15 mouse cellular contexts compared by ENCODE assay signal in genomic region chr14:122461500-122461899, GRCm38 (mm10). TPM values are rescaled to one million over a fixed set of nuclear protein-coding genes. Genes with fewer than 3 reads are reported as not detected.
DNase-seq lines count a peak whose midpoint lies in the region; ATAC-seq and TF ChIP-seq lines count a peak whose summit lies in the region.
"Had no signal": no experiment of that assay in that cellular context is flagged by ENCODE, and none has a peak within 500 bp of the region (broad histone marks: within the 10 kb centered on the region; RNA-seq: fewer than 3 reads in every experiment).

No protein-coding gene starts in this region.

- in situ Hi-C loops in ES-E14 (cut with MboI; ENCODE audit: low sequenced_read_pairs in 2 of 2, unreplicated experiment in 2 of 2), result no loop called here

- no peak for DNase-seq in ES-E14 (ENCODE audit: low read depth, low spot score)
- DNase-seq in kidney, adult 11 months, result no peak
- no peak for DNase-seq in thymus, adult 18-20 months
- no peak for DNase-seq in c-Kit-positive CD71-positive TER-119-positive erythroid progenitor cells, embryonic 14.5 days (ENCODE audit: low spot score)
- DNase-seq in cerebellum, postnatal 4 days (ENCODE audit: low spot score in 2 of 2), result no peak
- DNase-seq: heart, adult 18-20 months; kidney, postnatal 25 days; lung, adult 18-20 months; right cerebral cortex, adult 18-20 months had no signal

- H3K36me3 ChIP-seq in ES-E14 (ENCODE audit: control insufficient read depth, insufficient read depth, low read length, poor library complexity, severe bottlenecking), result peaks cover 10% of the 10 kb centered on the region
- no peaks in the 10 kb centered on the region for H3K36me3 ChIP-seq in embryonic facial prominence, embryonic 12.5 days
- no peaks in the 10 kb centered on the region for H3K36me3 ChIP-seq in hindbrain, embryonic 13.5 days
- H3K36me3 ChIP-seq in midbrain, embryonic 12.5 days, result no peaks in the 10 kb centered on the region
- H3K36me3 ChIP-seq: stomach, embryonic 15.5 days had no signal

- H3K27ac ChIP-seq in ES-E14 (ENCODE audit: insufficient read depth, low read depth, low read length, poor library complexity, severe bottlenecking), result no peak overlapping the region
- H3K27ac ChIP-seq in embryonic facial prominence, embryonic 12.5 days, result no peak overlapping the region
- H3K27ac ChIP-seq in hindbrain, embryonic 13.5 days, result peak overlapping the region; percentile 92; the same call in 1 of the 2 replicates
- peak overlapping the region; percentile 96 for H3K27ac ChIP-seq in midbrain, embryonic 12.5 days (replicated peaks)
- H3K27ac ChIP-seq: stomach, embryonic 15.5 days had no signal

- H3K4me3 ChIP-seq in ES-E14 (ENCODE audit: insufficient read depth in 1 of 2, low read depth in 1 of 2, low read length in 2 of 2, poor library complexity in 1 of 2, severe bottlenecking in 1 of 2), result peak overlapping the region; percentile 14 to 98; a peak in 2 of 4 replicates
- peak overlapping the region; percentile 45 for H3K4me3 ChIP-seq in embryonic facial prominence, embryonic 12.5 days
- H3K4me3 ChIP-seq in hindbrain, embryonic 13.5 days, result peak overlapping the region; percentile 54
- H3K4me3 ChIP-seq in midbrain, embryonic 12.5 days, result peak overlapping the region; percentile 66
- H3K4me3 ChIP-seq: stomach, embryonic 15.5 days had no signal

- no peak for ATAC-seq in embryonic facial prominence, embryonic 12.5 days (ENCODE audit: insufficient number of reproducible peaks, insufficient read depth, low FRiP score, low TSS enrichment)
- ATAC-seq in hindbrain, embryonic 13.5 days (ENCODE audit: low FRiP score), result no peak
- no peak for ATAC-seq in midbrain, embryonic 12.5 days (ENCODE audit: low FRiP score, low read depth)
- ATAC-seq: activated CD4-positive, CD25-positive, alpha-beta regulatory T cell, adult 4 months had no signal

- peaks cover 4 to 8% of the 10 kb centered on the region in 2 experiments; a peak in 3 of 4 replicates for H3K4me1 ChIP-seq in ES-E14 (ENCODE audit: control insufficient read depth in 2 of 2, insufficient read depth in 2 of 2, low read length in 2 of 2, poor library complexity in 1 of 2)
- H3K4me1 ChIP-seq in embryonic facial prominence, embryonic 12.5 days, result peaks cover 16% of the 10 kb centered on the region
- peaks cover 24% of the 10 kb centered on the region for H3K4me1 ChIP-seq in hindbrain, embryonic 13.5 days (replicated peaks)
- H3K4me1 ChIP-seq in midbrain, embryonic 12.5 days, result peaks cover 33% of the 10 kb centered on the region

- peaks cover 60% of the 10 kb centered on the region for H3K27me3 ChIP-seq in embryonic facial prominence, embryonic 12.5 days
- H3K27me3 ChIP-seq in hindbrain, embryonic 13.5 days, result peaks cover 65% of the 10 kb centered on the region
- H3K27me3 ChIP-seq in midbrain, embryonic 12.5 days, result peaks cover 70% of the 10 kb centered on the region

- H3K9me3 ChIP-seq in ES-E14 (ENCODE audit: control insufficient read depth, insufficient read depth, low read depth, low read length), result no peaks in the 10 kb centered on the region
- no peaks in the 10 kb centered on the region for H3K9me3 ChIP-seq in embryonic facial prominence, embryonic 12.5 days
- no peaks in the 10 kb centered on the region for H3K9me3 ChIP-seq in hindbrain, embryonic 13.5 days
- no peaks in the 10 kb centered on the region for H3K9me3 ChIP-seq in midbrain, embryonic 12.5 days
- H3K9me3 ChIP-seq: stomach, embryonic 15.5 days had no signal

- H3K9ac ChIP-seq in ES-E14 (ENCODE audit: insufficient read depth, low read depth, low read length, poor library complexity, severe bottlenecking), result no peak overlapping the region
- no peak overlapping the region for H3K9ac ChIP-seq in embryonic facial prominence, embryonic 12.5 days
- peak overlapping the region; percentile 82 for H3K9ac ChIP-seq in hindbrain, embryonic 13.5 days
- peak overlapping the region; percentile 84 for H3K9ac ChIP-seq in midbrain, embryonic 12.5 days (replicated peaks)
- H3K9ac ChIP-seq: stomach, embryonic 15.5 days had no signal

- 40% methylated on average over 3 of the region's 3 CpGs for WGBS in embryonic facial prominence, embryonic 12.5 days
- 19% methylated on average over 3 of the region's 3 CpGs for WGBS in hindbrain, embryonic 13.5 days
- WGBS in midbrain, embryonic 12.5 days, result 9% methylated on average over 3 of the region's 3 CpGs

- H3K4me2 ChIP-seq in embryonic facial prominence, embryonic 12.5 days (replicated peaks), result no peak overlapping the region; the same call in 1 of the 2 replicates
- H3K4me2 ChIP-seq in hindbrain, embryonic 13.5 days, result peak overlapping the region; percentile 68
- peak overlapping the region; percentile 78 for H3K4me2 ChIP-seq in midbrain, embryonic 12.5 days (replicated peaks)
- H3K4me2 ChIP-seq: stomach, embryonic 15.5 days had no signal

TF ChIP-seq in ES-E14, 5 proteins besides CTCF, POLR2A, EP300 and RAD21:
- TF ChIP-seq ZC3H11A (IDR thresholded peaks at IDR 0.05; ENCODE audit: borderline replicate concordance, low read depth, low read length), result no peak
- TF ChIP-seq ZNF384 (IDR thresholded peaks at IDR 0.05; ENCODE audit: low read depth, low read length), result no peak
- TF ChIP-seq HCFC1 (IDR thresholded peaks at IDR 0.05; ENCODE audit: borderline replicate concordance, insufficient read depth, low read length), result no peak
- TF ChIP-seq CHD2 (IDR thresholded peaks at IDR 0.05; ENCODE audit: low read depth, low read length), result no peak
- TF ChIP-seq MAFK (IDR thresholded peaks at IDR 0.05; ENCODE audit: insufficient read depth, low read depth, low read length), result no peak

RNA-seq across cellular contexts. Expression of gene Zic5, which starts 4.0 kb away (rescaled TPM):
- 15.2 and 29.7 TPM in 2 replicates for total RNA-seq in ES-E14 (2012; rRNA removed)
- polyA plus RNA-seq in embryonic facial prominence, embryonic 12.5 days (2016; fragmentation: Nextera tagmentation; extraction: Ambion mirVana), result 4.8 and 5.4 TPM in 2 replicates
- 10.9 and 13.9 TPM in 2 replicates for polyA plus RNA-seq in hindbrain, embryonic 13.5 days (2015; fragmentation: Nextera tagmentation; extraction: Ambion mirVana)
- polyA plus RNA-seq in midbrain, embryonic 12.5 days (2016; fragmentation: Nextera tagmentation; extraction: Ambion mirVana), result 15.7 and 30.2 TPM in 2 replicates
- total RNA-seq: heart, adult 18-20 months; megakaryocyte-erythroid progenitor cell, adult 5-6 weeks had no signal
- polyA plus RNA-seq: stomach, embryonic 15.5 days had no signal

RNA-seq across cellular contexts. Expression of gene Gm5089, which starts 10.6 kb away (rescaled TPM):
- 0.21 and 0.31 TPM in 2 replicates for total RNA-seq in ES-E14 (2012; rRNA removed)
- polyA plus RNA-seq in embryonic facial prominence, embryonic 12.5 days (2016; fragmentation: Nextera tagmentation; extraction: Ambion mirVana), result 0.38 and 0.47 TPM in 2 replicates
- 1.8 and 3.0 TPM in 2 replicates for polyA plus RNA-seq in hindbrain, embryonic 13.5 days (2015; fragmentation: Nextera tagmentation; extraction: Ambion mirVana)
- 1.7 and 2.6 TPM in 2 replicates for polyA plus RNA-seq in midbrain, embryonic 12.5 days (2016; fragmentation: Nextera tagmentation; extraction: Ambion mirVana)
- total RNA-seq: heart, adult 18-20 months; megakaryocyte-erythroid progenitor cell, adult 5-6 weeks had no signal
- polyA plus RNA-seq: activated CD4-positive, CD25-positive, alpha-beta regulatory T cell, adult 4 months; stomach, embryonic 15.5 days had no signal

RNA-seq across cellular contexts. Expression of gene Zic2, which starts 13.7 kb away (rescaled TPM):
- 17.3 and 22.1 TPM in 2 replicates for total RNA-seq in ES-E14 (2012; rRNA removed)
- polyA plus RNA-seq in embryonic facial prominence, embryonic 12.5 days (2016; fragmentation: Nextera tagmentation; extraction: Ambion mirVana), result 3.7 and 4.9 TPM in 2 replicates
- polyA plus RNA-seq in hindbrain, embryonic 13.5 days (2015; fragmentation: Nextera tagmentation; extraction: Ambion mirVana), result 9.3 and 13.7 TPM in 2 replicates
- polyA plus RNA-seq in midbrain, embryonic 12.5 days (2016; fragmentation: Nextera tagmentation; extraction: Ambion mirVana), result 14.2 and 21.1 TPM in 2 replicates
- total RNA-seq: heart, adult 18-20 months; megakaryocyte-erythroid progenitor cell, adult 5-6 weeks had no signal
- polyA plus RNA-seq: activated CD4-positive, CD25-positive, alpha-beta regulatory T cell, adult 4 months; stomach, embryonic 15.5 days had no signal

RNA-seq across cellular contexts. Expression of gene Gm10837, which starts 28.9 kb away (rescaled TPM):
- total RNA-seq in ES-E14 (2012; rRNA removed), result not detected in 2 replicates
- polyA plus RNA-seq in embryonic facial prominence, embryonic 12.5 days (2016; fragmentation: Nextera tagmentation; extraction: Ambion mirVana), result not detected in 2 replicates
- polyA plus RNA-seq in hindbrain, embryonic 13.5 days (2015; fragmentation: Nextera tagmentation; extraction: Ambion mirVana), result 0.41 and 0.74 TPM in 2 replicates
- polyA plus RNA-seq in midbrain, embryonic 12.5 days (2016; fragmentation: Nextera tagmentation; extraction: Ambion mirVana), result 0.31 and 0.68 TPM in 2 replicates
- total RNA-seq: heart, adult 18-20 months; megakaryocyte-erythroid progenitor cell, adult 5-6 weeks had no signal
- polyA plus RNA-seq: activated CD4-positive, CD25-positive, alpha-beta regulatory T cell, adult 4 months; stomach, embryonic 15.5 days had no signal

Comparison
In these comparisons a context has a peak if more than half of its experiments do, and no peak if none do; other contexts are left out.
1. H3K27ac ChIP-seq: peak in hindbrain, embryonic 13.5 days (single experiment) and midbrain, embryonic 12.5 days (single experiment); none in ES-E14 (single experiment) and embryonic facial prominence, embryonic 12.5 days (single experiment).
2. H3K9ac ChIP-seq: peak in hindbrain, embryonic 13.5 days (single experiment) and midbrain, embryonic 12.5 days (single experiment); none in ES-E14 (single experiment) and embryonic facial prominence, embryonic 12.5 days (single experiment).
3. Peak in every context shown above with its lines, with median percentiles within 50 percentile points of each other: H3K4me3 ChIP-seq.